Mouse (Mus musculus) heart, adult 2 months (tissue): ENCODE measurements around the gene Prrx2. TPM values are rescaled to one million over a fixed set of nuclear protein-coding genes. Genes with fewer than 3 reads are reported as not detected.
"Not testable (repeated sequence)": the region's sequence is repeated elsewhere in the genome, so short reads cannot be mapped to it uniquely, and the experiment has no call there.

Source experiments
- DNase-seq, 2 experiments: peaks; one replicate each; pipeline ENCODE4 v3.0.0; 2021
- H3K27ac ChIP-seq: fragments of 200-600 bp; 2 replicates; pipeline ENCODE4 v1.8.1; 2022
- H3K27me3 ChIP-seq: fragments of 200-500 bp; 2 replicates; pipeline ENCODE4 v1.6.1; 2012; ENCODE audit warnings: mild to moderate bottlenecking, low read length, inconsistent platforms, mixed read lengths; ENCODE audit not compliant: control insufficient read depth, insufficient read depth
- H3K36me3 ChIP-seq: fragments of 200-500 bp; 2 replicates; pipeline ENCODE4 v1.6.1; 2012; ENCODE audit warnings: low read length, inconsistent platforms; ENCODE audit not compliant: control insufficient read depth, insufficient read depth
- H3K4me1 ChIP-seq: fragments of 200-500 bp; 2 replicates; pipeline ENCODE4 v1.6.1; 2011; ENCODE audit warnings: low read length; ENCODE audit not compliant: control insufficient read depth, insufficient read depth
- H3K4me3 ChIP-seq: fragments of 200-600 bp; 2 replicates; pipeline ENCODE4 v1.8.1; 2022
- H3K79me2 ChIP-seq: fragments of 200-500 bp; replicated peaks from 2 replicates; pipeline ENCODE4 v1.6.1; 2012; ENCODE audit warnings: mild to moderate bottlenecking, inconsistent platforms, low read length, moderate library complexity, mixed read lengths; ENCODE audit not compliant: control insufficient read depth, insufficient read depth
- H3K9ac ChIP-seq: fragments of 200-500 bp; 2 replicates; pipeline ENCODE4 v1.6.1; 2012; ENCODE audit warnings: low read depth, mild to moderate bottlenecking, control low read depth, inconsistent platforms, low read length, mixed read lengths
- CTCF ChIP-seq: fragments of 200-600 bp; IDR thresholded peaks from 2 replicates; pipeline ENCODE4 v1.8.1; 2022; ENCODE audit warnings: antibody characterized with exemption, mild to moderate bottlenecking, moderate library complexity
- EP300 ChIP-seq: fragments of 200-500 bp; IDR thresholded peaks from 2 replicates; pipeline ENCODE4 v1.6.1; 2011; ENCODE audit warnings: low read depth, low read length, control low read depth; ENCODE audit not compliant: insufficient read depth
- POLR2A ChIP-seq: fragments of 200-500 bp; IDR thresholded peaks from 2 replicates; pipeline ENCODE4 v1.6.1; 2011; ENCODE audit warnings: mild to moderate bottlenecking, low read depth, low read length, control low read depth; ENCODE audit not compliant: insufficient read depth
- WGBS: fragments of 180-500 bp; shearing (Covaris S2); methylation state at CpG from one replicate; pipeline ENCODE4 v1.1.7; 2018; 5-methylcytosine and 5-hydroxymethylcytosine counted together
- intact Hi-C: fragments of 180-260 bp; cut with DNase I; formaldehyde crosslinking; loops from one replicate; pipeline ENCODE4 v1.15.1; 2025
- polyA plus RNA-seq: library from polyadenylated mRNA; depleted of rRNA; stranded (reverse); fragments of >200 nt; gene quantifications from 2 replicates; pipeline ENCODE4 v1.2.3, GENCODE M21; 2012; rRNA removed
- total RNA-seq, 2 experiments: library from RNA; stranded (reverse); gene quantifications; 2 replicates each; pipeline ENCODE4 v1.2.3; 2021

The Prrx2 gene
- total and polyA plus RNA-seq, 3 experiments, result 0.75 to 1.6 (median 0.84) TPM

- H3K36me3 ChIP-seq, result no peaks in the 10 kb centered on the region
- WGBS, result 30% methylated on average over 14 of the region's 14 CpGs
- intact Hi-C loops, result no loop called here
- no peaks in the 10 kb centered on the region for H3K79me2 ChIP-seq
- H3K4me1 ChIP-seq, result peaks cover 8% of the 10 kb centered on the region
- H3K27ac ChIP-seq, result peak overlapping the region; percentile 47
- no peak overlapping the region for H3K4me3 ChIP-seq
- peak; percentile 76 to 82 for DNase-seq
- TF ChIP-seq POLR2A, result no peak
- peak; percentile 76 for TF ChIP-seq CTCF
- TF ChIP-seq EP300, result peak; percentile 13; the same call in 1 of the 2 replicates
- H3K27me3 ChIP-seq, result no peaks in the 10 kb centered on the region
- no peak overlapping the region for H3K9ac ChIP-seq
Measured at GRCm38 (mm10) chr2:30927844-30928628, 93.3 kb downstream of the Prrx2 start.

GRCm38 (mm10) chr2:30928893-30929482 lies 94.2 kb downstream of the Prrx2 start:
- Histone ChIP-seq H3K4me3 (peak overlapping the region; percentile 15; the same call in 1 of the 2 replicates), H3K9ac (peak overlapping the region; percentile 12; the same call in 1 of the 2 replicates)

GRCm38 (mm10) chr2:30929483-30930045 lies 94.8 kb downstream of the Prrx2 start, which contains the start of gene Ptges:
Gene Ptges, minus strand, starts transcription at chr2:30929863.
- Histone ChIP-seq H3K4me3 (peak within 1 kb of the TSS; percentile 15; the same call in 1 of the 2 replicates), H3K79me2 (no peaks in the 10 kb centered on the region), H3K4me1 (peaks cover 8% of the 10 kb centered on the region), H3K27me3 (no peaks in the 10 kb centered on the region), H3K9ac (peak within 1 kb of the TSS; percentile 60), H3K36me3 (no peaks in the 10 kb centered on the region), H3K27ac (peak within 1 kb of the TSS; percentile 58)
- intact Hi-C loops, result no loop called here
- peak; percentile 77 to 80 for DNase-seq
- 3% methylated on average over 23 of the region's 23 CpGs for WGBS
- TF ChIP-seq POLR2A (no peak), CTCF (peak; percentile 78), EP300 (no peak)

More at GRCm38 (mm10) chr2:30928893-30929482, 94.2 kb downstream of the Prrx2 start:
- Histone ChIP-seq H3K27ac (peak overlapping the region; percentile 58), H3K36me3 (no peaks in the 10 kb centered on the region), H3K27me3 (no peaks in the 10 kb centered on the region), H3K4me1 (peaks cover 8% of the 10 kb centered on the region), H3K79me2 (no peaks in the 10 kb centered on the region)
- intact Hi-C loops, result no loop called here
- TF ChIP-seq POLR2A (0 out of 2 replicates have a peak, but pooled peaks have one; percentile 38), EP300 (no peak), CTCF (no peak)
- 26% methylated on average over 12 of the region's 12 CpGs for WGBS
- peak; percentile 62 to 81 for DNase-seq

GRCm38 (mm10) chr2:30930846-30931245 lies 96.1 kb downstream of the Prrx2 start:
- H3K36me3 ChIP-seq, H3K27ac ChIP-seq, H3K4me1 ChIP-seq, DNase-seq, intact Hi-C loops, H3K27me3 ChIP-seq, H3K79me2 ChIP-seq, H3K9ac ChIP-seq, H3K4me3 ChIP-seq: not testable (repeated sequence)
- WGBS, result 74% methylated on average over 2 of the region's 2 CpGs

Other genes with a start within 250 kb of the Prrx2 start
- 1 to 10 TPM in 1 of 2 experiments, under 1 TPM in 1; 0.73 to 1.0 TPM for gene Cstad, start 239.9 kb upstream of the Prrx2 start, total RNA-seq
- gene Cstad, start 239.9 kb upstream of the Prrx2 start, polyA plus RNA-seq, result 0.32 and 0.76 TPM in 2 replicates
- gene 1700001O22Rik, start 31.3 kb upstream of the Prrx2 start, total RNA-seq, result 1 to 10 TPM in 1 of 2 experiments, under 1 TPM in 1; 0.52 to 1.3 TPM
- gene 1700001O22Rik, start 31.3 kb upstream of the Prrx2 start, polyA plus RNA-seq, result 0.73 and 1.1 TPM in 2 replicates
- 10 to 100 TPM; 22.0 to 27.3 TPM for gene Ntmt1, start 27.1 kb upstream of the Prrx2 start, total RNA-seq
- 27.4 and 30.2 TPM in 2 replicates for gene Ntmt1, start 27.1 kb upstream of the Prrx2 start, polyA plus RNA-seq
- 1 to 10 TPM; 7.8 to 8.1 TPM for gene Asb6, start 4.6 kb upstream of the Prrx2 start, total RNA-seq
- gene Asb6, start 4.6 kb upstream of the Prrx2 start, polyA plus RNA-seq, result 12.8 and 13.6 TPM in 2 replicates
- 1 to 10 TPM; 2.5 to 2.8 TPM for gene Ptges, start 94.9 kb downstream of the Prrx2 start, total RNA-seq
- 4.8 and 6.6 TPM in 2 replicates for gene Ptges, start 94.9 kb downstream of the Prrx2 start, polyA plus RNA-seq
- gene Tor1b, start 118.0 kb downstream of the Prrx2 start, total RNA-seq, result 10 to 100 TPM; 23.9 to 26.4 TPM
- gene Tor1b, start 118.0 kb downstream of the Prrx2 start, polyA plus RNA-seq, result 17.1 and 28.6 TPM in 2 replicates
- 10 to 100 TPM in 1 of 2 experiments, 1 to 10 TPM in 1; 9.6 to 10.4 TPM for gene Tor1a, start 133.0 kb downstream of the Prrx2 start, total RNA-seq
- gene Tor1a, start 133.0 kb downstream of the Prrx2 start, polyA plus RNA-seq, result 11.3 and 14.3 TPM in 2 replicates
- gene BC005624, start 147.2 kb downstream of the Prrx2 start, total RNA-seq, result 10 to 100 TPM; 20.6 to 21.7 TPM
- gene BC005624, start 147.2 kb downstream of the Prrx2 start, polyA plus RNA-seq, result 14.7 and 25.0 TPM in 2 replicates
- 10 to 100 TPM; 50.8 to 55.0 TPM for gene Usp20, start 147.3 kb downstream of the Prrx2 start, total RNA-seq
- 43.9 and 51.7 TPM in 2 replicates for gene Usp20, start 147.3 kb downstream of the Prrx2 start, polyA plus RNA-seq